In the genomic region with DNA sequence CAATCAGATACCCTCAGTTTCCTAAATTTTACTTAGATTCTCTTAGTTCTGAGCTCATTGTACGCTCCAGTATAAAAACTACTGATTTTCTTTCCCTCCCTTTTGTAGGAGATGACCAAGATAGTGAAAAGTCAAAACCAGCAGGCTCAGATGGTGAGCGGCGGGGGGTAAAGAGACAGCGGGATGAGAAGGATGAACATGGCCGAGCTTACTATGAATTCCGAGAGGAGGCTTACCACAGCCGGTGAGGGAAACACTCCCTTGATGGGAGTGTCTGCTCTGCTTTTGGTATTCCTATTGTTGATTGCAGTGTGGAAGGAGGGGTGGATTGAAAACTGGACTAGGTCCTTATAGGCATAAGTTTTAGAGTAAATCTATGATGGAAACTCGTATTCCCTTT, we compare ENCODE assay signal across 8 mouse cellular contexts. TPM values are rescaled to one million over a fixed set of nuclear protein-coding genes. Genes with fewer than 3 reads are reported as not detected.
DNase-seq lines count a peak whose midpoint lies in the region; ATAC-seq and TF ChIP-seq lines count a peak whose summit lies in the region.

No protein-coding gene starts in this region.

- peaks cover 4 to 21% of the 10 kb centered on the region in 2 experiments; a peak in 3 of 4 replicates for H3K4me1 ChIP-seq in heart, embryonic 14.5 days (ENCODE audit: control insufficient read depth in 2 of 2, insufficient read depth in 2 of 2, low read length in 2 of 2)
- H3K4me1 ChIP-seq in forebrain, postnatal 0 days (ENCODE audit: insufficient read depth) = peaks cover 20% of the 10 kb centered on the region
- peaks cover 30% of the 10 kb centered on the region for H3K4me1 ChIP-seq in midbrain, embryonic 12.5 days

- no peak for ATAC-seq in heart, embryonic 14.5 days (ENCODE audit: insufficient number of reproducible peaks, insufficient read depth, low FRiP score, low read depth)
- no peak for ATAC-seq in forebrain, postnatal 0 days
- ATAC-seq in midbrain, embryonic 12.5 days (ENCODE audit: low FRiP score, low read depth) = no peak
- ATAC-seq in activated CD4-positive, CD25-positive, alpha-beta regulatory T cell, adult 4 months = no peak

- peaks cover 55% of the 10 kb centered on the region for H3K36me3 ChIP-seq in heart, embryonic 14.5 days (ENCODE audit: control insufficient read depth, insufficient read depth, low read length)
- peaks cover 40% of the 10 kb centered on the region for H3K36me3 ChIP-seq in forebrain, postnatal 0 days (ENCODE audit: insufficient read depth)
- H3K36me3 ChIP-seq in midbrain, embryonic 12.5 days = peaks cover 47% of the 10 kb centered on the region

- H3K4me2 ChIP-seq in heart, embryonic 14.5 days (ENCODE audit: low read length) = peak overlapping the region; percentile 97
- H3K4me2 ChIP-seq in forebrain, postnatal 0 days (ENCODE audit: low read depth) = peak overlapping the region; percentile 88
- H3K4me2 ChIP-seq in midbrain, embryonic 12.5 days (replicated peaks) = peak overlapping the region; percentile 94

- WGBS in heart, embryonic 14.5 days = 69% methylated on average over 8 of the region's 8 CpGs
- WGBS in forebrain, postnatal 0 days = 71% methylated on average over 8 of the region's 8 CpGs
- WGBS in midbrain, embryonic 12.5 days = 72% methylated on average over 8 of the region's 8 CpGs

- peak overlapping the region; percentile 20 to 96 for H3K4me3 ChIP-seq in heart, embryonic 14.5 days (ENCODE audit: control insufficient read depth in 1 of 2, insufficient read depth in 1 of 2, low read depth in 1 of 2, low read length in 2 of 2)
- peak overlapping the region; percentile 97 for H3K4me3 ChIP-seq in forebrain, postnatal 0 days (ENCODE audit: low read depth, low read length)
- peak overlapping the region; percentile 100 for H3K4me3 ChIP-seq in midbrain, embryonic 12.5 days

- no peak for DNase-seq in heart, postnatal 25 days (ENCODE audit: low spot score)
- peak; percentile 67 for DNase-seq in brain, adult 2 months (ENCODE audit: low read depth, low spot score)
- DNase-seq in forebrain, postnatal 0 days = no peak
- no peak for DNase-seq in layer of hippocampus, postnatal 10 days (ENCODE audit: low spot score in 2 of 2)
- DNase-seq in thymus, postnatal 0 days (ENCODE audit: low spot score) = no peak

- H3K9ac ChIP-seq in heart, embryonic 14.5 days (ENCODE audit: low read length) = peak overlapping the region; percentile 98; the same call in 1 of the 2 replicates
- H3K9ac ChIP-seq in forebrain, postnatal 0 days = peak overlapping the region; percentile 28
- H3K9ac ChIP-seq in midbrain, embryonic 12.5 days (replicated peaks) = peak overlapping the region; percentile 99

- intact Hi-C loops in heart, postnatal 25 days (cut with DNase I) = no loop called here

- H3K27ac ChIP-seq in heart, embryonic 14.5 days (replicated peaks in 1 of 2; ENCODE audit: control insufficient read depth in 1 of 2, insufficient read depth in 1 of 2, low read depth in 2 of 2, low read length in 2 of 2) = no peak overlapping the region
- H3K27ac ChIP-seq in forebrain, postnatal 0 days (ENCODE audit: low read depth, low read length) = no peak overlapping the region
- H3K27ac ChIP-seq in midbrain, embryonic 12.5 days (replicated peaks) = no peak overlapping the region

- TF ChIP-seq CTCF in forebrain, postnatal 0 days (IDR thresholded peaks at IDR 0.05; ENCODE audit: low read depth) = no peak

- no peaks in the 10 kb centered on the region for H3K27me3 ChIP-seq in heart, embryonic 14.5 days (ENCODE audit: control insufficient read depth, insufficient read depth, low read length)
- no peaks in the 10 kb centered on the region for H3K27me3 ChIP-seq in forebrain, postnatal 0 days (ENCODE audit: insufficient read depth, low read length)
- H3K27me3 ChIP-seq in midbrain, embryonic 12.5 days = no peaks in the 10 kb centered on the region

- H3K9me3 ChIP-seq in heart, embryonic 14.5 days (ENCODE audit: control insufficient read depth, low read length) = no peaks in the 10 kb centered on the region
- no peaks in the 10 kb centered on the region for H3K9me3 ChIP-seq in forebrain, postnatal 0 days (ENCODE audit: low read length)
- H3K9me3 ChIP-seq in midbrain, embryonic 12.5 days = no peaks in the 10 kb centered on the region

RNA-seq across cellular contexts. Expression of gene Hnrnpul2, which starts 2.9 kb away (rescaled TPM):
- 3.9 and 5.0 TPM in 2 replicates for polyA plus RNA-seq in heart, embryonic 14.5 days (2014; fragmentation: Nextera tagmentation; extraction: Ambion mirVana)
- 10 to 100 TPM; 42.5 to 49.4 TPM for total RNA-seq in heart, postnatal 25 days (2021)
- total RNA-seq in forebrain, postnatal 0 days (2014; rRNA removed) = 28.2 and 38.3 TPM in 2 replicates
- 3.9 and 5.3 TPM in 2 replicates for polyA plus RNA-seq in forebrain, postnatal 0 days (2015; fragmentation: Nextera tagmentation; extraction: Ambion mirVana)
- 6.0 and 6.4 TPM in 2 replicates for polyA plus RNA-seq in midbrain, embryonic 12.5 days (2016; fragmentation: Nextera tagmentation; extraction: Ambion mirVana)
- polyA plus RNA-seq in activated CD4-positive, CD25-positive, alpha-beta regulatory T cell, adult 4 months (2017; shearing (Covaris generic)) = 1 to 10 TPM; 6.0 to 6.1 TPM
- total RNA-seq in layer of hippocampus, postnatal 10 days (2021) = 100 to 1,000 TPM; 112 to 115 TPM
- polyA plus RNA-seq in thymus, postnatal 0 days (2015; fragmentation: Nextera tagmentation; extraction: Ambion mirVana) = 4.3 and 5.3 TPM in 2 replicates

RNA-seq across cellular contexts. Expression of gene Ttc9c, which starts 3.6 kb away (rescaled TPM):
- polyA plus RNA-seq in heart, embryonic 14.5 days (2014; fragmentation: Nextera tagmentation; extraction: Ambion mirVana) = 27.7 and 31.8 TPM in 2 replicates
- total RNA-seq in heart, postnatal 25 days (2021) = 10 to 100 TPM; 12.5 to 15.8 TPM
- 71.9 and 72.6 TPM in 2 replicates for total RNA-seq in forebrain, postnatal 0 days (2014; rRNA removed)
- polyA plus RNA-seq in forebrain, postnatal 0 days (2015; fragmentation: Nextera tagmentation; extraction: Ambion mirVana) = 34.1 and 44.4 TPM in 2 replicates
- 65.7 and 69.9 TPM in 2 replicates for polyA plus RNA-seq in midbrain, embryonic 12.5 days (2016; fragmentation: Nextera tagmentation; extraction: Ambion mirVana)
- polyA plus RNA-seq in activated CD4-positive, CD25-positive, alpha-beta regulatory T cell, adult 4 months (2017; shearing (Covaris generic)) = 10 to 100 TPM; 39.9 to 43.8 TPM
- total RNA-seq in layer of hippocampus, postnatal 10 days (2021) = 10 to 100 TPM; 27.8 to 34.5 TPM
- polyA plus RNA-seq in thymus, postnatal 0 days (2015; fragmentation: Nextera tagmentation; extraction: Ambion mirVana) = 44.1 and 49.8 TPM in 2 replicates

RNA-seq across cellular contexts. Expression of gene AC129217.1, which starts 6.9 kb away (rescaled TPM):
- polyA plus RNA-seq in heart, embryonic 14.5 days (2014; fragmentation: Nextera tagmentation; extraction: Ambion mirVana) = 0.43 TPM in 1 of 2 replicates, not detected in the other
- not detected for total RNA-seq in heart, postnatal 25 days (2021)
- total RNA-seq in forebrain, postnatal 0 days (2014; rRNA removed) = not detected in 2 replicates
- polyA plus RNA-seq in forebrain, postnatal 0 days (2015; fragmentation: Nextera tagmentation; extraction: Ambion mirVana) = not detected in 2 replicates
- not detected in 2 replicates for polyA plus RNA-seq in midbrain, embryonic 12.5 days (2016; fragmentation: Nextera tagmentation; extraction: Ambion mirVana)
- not detected for polyA plus RNA-seq in activated CD4-positive, CD25-positive, alpha-beta regulatory T cell, adult 4 months (2017; shearing (Covaris generic))
- total RNA-seq in layer of hippocampus, postnatal 10 days (2021) = 10 to 100 TPM in 1 of 2 experiments, not detected in 1; 15.9 TPM
- not detected in 2 replicates for polyA plus RNA-seq in thymus, postnatal 0 days (2015; fragmentation: Nextera tagmentation; extraction: Ambion mirVana)

RNA-seq across cellular contexts. Expression of gene Bscl2, which starts 14.6 kb away (rescaled TPM):
- 40.6 and 45.0 TPM in 2 replicates for polyA plus RNA-seq in heart, embryonic 14.5 days (2014; fragmentation: Nextera tagmentation; extraction: Ambion mirVana)
- 10 to 100 TPM; 23.9 to 24.0 TPM for total RNA-seq in heart, postnatal 25 days (2021)
- total RNA-seq in forebrain, postnatal 0 days (2014; rRNA removed) = 81.5 and 91.5 TPM in 2 replicates
- polyA plus RNA-seq in forebrain, postnatal 0 days (2015; fragmentation: Nextera tagmentation; extraction: Ambion mirVana) = 78.9 and 88.9 TPM in 2 replicates
- polyA plus RNA-seq in midbrain, embryonic 12.5 days (2016; fragmentation: Nextera tagmentation; extraction: Ambion mirVana) = 68.0 and 68.7 TPM in 2 replicates
- polyA plus RNA-seq in activated CD4-positive, CD25-positive, alpha-beta regulatory T cell, adult 4 months (2017; shearing (Covaris generic)) = 100 to 1,000 TPM in 1 of 2 experiments, 10 to 100 TPM in 1; 93.4 to 102 TPM
- 100 to 1,000 TPM; 105 to 115 TPM for total RNA-seq in layer of hippocampus, postnatal 10 days (2021)
- polyA plus RNA-seq in thymus, postnatal 0 days (2015; fragmentation: Nextera tagmentation; extraction: Ambion mirVana) = 54.6 and 63.0 TPM in 2 replicates

RNA-seq across cellular contexts. Expression of gene Gng3, which starts 16.3 kb away (rescaled TPM):
- polyA plus RNA-seq in heart, embryonic 14.5 days (2014; fragmentation: Nextera tagmentation; extraction: Ambion mirVana) = 1.0 and 2.3 TPM in 2 replicates
- not detected for total RNA-seq in heart, postnatal 25 days (2021)
- total RNA-seq in forebrain, postnatal 0 days (2014; rRNA removed) = 68.0 and 78.5 TPM in 2 replicates
- 594 and 622 TPM in 2 replicates for polyA plus RNA-seq in forebrain, postnatal 0 days (2015; fragmentation: Nextera tagmentation; extraction: Ambion mirVana)
- 174 and 180 TPM in 2 replicates for polyA plus RNA-seq in midbrain, embryonic 12.5 days (2016; fragmentation: Nextera tagmentation; extraction: Ambion mirVana)
- 1 to 10 TPM in 1 of 2 experiments, under 1 TPM in 1; 0.42 to 1.2 TPM for polyA plus RNA-seq in activated CD4-positive, CD25-positive, alpha-beta regulatory T cell, adult 4 months (2017; shearing (Covaris generic))
- 100 to 1,000 TPM; 291 to 295 TPM for total RNA-seq in layer of hippocampus, postnatal 10 days (2021)
- polyA plus RNA-seq in thymus, postnatal 0 days (2015; fragmentation: Nextera tagmentation; extraction: Ambion mirVana) = 0.36 and 0.66 TPM in 2 replicates

Comparison
In these comparisons a context has a peak if more than half of its experiments do, and no peak if none do; other contexts are left out.
1. H3K9ac ChIP-seq: peak in every context shown above with its lines; median percentile 99 in midbrain, embryonic 12.5 days; 98 in heart, embryonic 14.5 days; 28 in forebrain, postnatal 0 days.